Mouse (Mus musculus) left cerebral cortex, postnatal 10 days (tissue): ENCODE measurements around the gene Ddo. TPM values are rescaled to one million over a fixed set of nuclear protein-coding genes. Genes with fewer than 3 reads are reported as not detected.
A peak's percentile ranks its signal among the peaks of the same experiment; 100 is the strongest.

Experiments
- DNase-seq, 2 experiments: peaks; one replicate each; pipeline ENCODE4 v3.0.0; 2021 to 2022; ENCODE audit warnings: low spot score in 2 of 2, mixed read lengths in 1 of 2; ENCODE audit errors: extremely low spot score in 1 of 2
- intact Hi-C: fragments of 180-260 bp; cut with DNase I; formaldehyde crosslinking; loops from one replicate; pipeline ENCODE4 v1.15.1; 2025
- total RNA-seq, 2 experiments: library from RNA; stranded (reverse); gene quantifications; 2 replicates each; pipeline ENCODE4 v1.2.3; 2021

Gene Ddo
- 1 to 10 TPM; 4.8 to 5.1 TPM for total RNA-seq

GRCm38 (mm10) chr10:40629656-40630311 is at the start of gene Ddo:
TSS of gene Ddo (plus strand) at chr10:40630011.
- intact Hi-C loops: no loop called here

GRCm38 (mm10) chr10:40583584-40584255 is 46.1 kb upstream of the Ddo start:
- DNase-seq: peak in 1 of 2 experiments; percentile 35
- intact Hi-C loops: no loop called here

More at GRCm38 (mm10) chr10:40629656-40630311, at the start of gene Ddo:
- DNase-seq: no peak

DNA sequence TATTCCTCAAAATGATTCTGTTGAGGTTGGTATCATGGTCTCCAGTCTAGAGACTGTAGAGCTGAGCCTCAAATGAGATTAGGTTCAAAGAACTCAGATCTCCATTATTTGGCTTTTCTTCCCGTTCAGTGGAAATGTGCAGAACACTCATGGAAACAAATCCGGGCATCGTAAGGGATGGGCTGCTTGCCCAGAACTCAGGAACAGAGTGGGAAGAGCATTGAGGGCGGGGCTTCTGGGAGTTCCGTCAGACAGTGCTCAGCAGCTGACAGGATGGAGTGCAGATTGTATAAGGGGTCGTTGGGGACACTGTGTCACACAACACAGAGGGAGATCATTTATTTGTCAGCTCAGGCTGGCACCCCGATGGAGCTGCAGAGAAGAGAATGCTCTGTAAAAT is 37.6 kb upstream of the Ddo start:
- DNase-seq: peak; percentile 34 to 49
- intact Hi-C loops: no loop called here

GRCm38 (mm10) chr10:40597177-40597576 is 32.6 kb upstream of the Ddo start:
- no peak for DNase-seq
- intact Hi-C loops: no loop called here

- intact Hi-C loops: no loop called here
- peak in 1 of 2 experiments; percentile 31 for DNase-seq
Observed at GRCm38 (mm10) chr10:40604706-40605394, 25.0 kb upstream of the Ddo start.

DNA sequence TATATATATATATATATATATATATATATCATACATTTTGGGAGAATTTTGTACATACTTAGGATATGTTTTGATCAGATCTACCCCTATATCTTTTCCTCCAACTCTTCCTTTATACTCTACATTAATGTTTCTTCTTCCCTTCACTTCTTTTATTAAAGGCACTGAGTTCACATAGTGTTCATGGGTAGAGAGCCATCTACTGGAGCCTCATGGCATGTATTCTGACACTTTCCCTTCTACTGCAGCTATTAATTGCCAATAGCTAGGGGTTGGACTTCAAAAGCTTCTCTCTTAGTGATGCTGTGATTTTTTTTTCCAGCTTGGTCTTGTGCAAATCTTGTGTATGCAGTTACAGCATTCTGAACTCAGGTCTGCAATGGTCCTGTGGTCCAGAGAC is 11.8 kb upstream of the Ddo start:
- intact Hi-C loops: no loop called here
- no peak for DNase-seq

DNA sequence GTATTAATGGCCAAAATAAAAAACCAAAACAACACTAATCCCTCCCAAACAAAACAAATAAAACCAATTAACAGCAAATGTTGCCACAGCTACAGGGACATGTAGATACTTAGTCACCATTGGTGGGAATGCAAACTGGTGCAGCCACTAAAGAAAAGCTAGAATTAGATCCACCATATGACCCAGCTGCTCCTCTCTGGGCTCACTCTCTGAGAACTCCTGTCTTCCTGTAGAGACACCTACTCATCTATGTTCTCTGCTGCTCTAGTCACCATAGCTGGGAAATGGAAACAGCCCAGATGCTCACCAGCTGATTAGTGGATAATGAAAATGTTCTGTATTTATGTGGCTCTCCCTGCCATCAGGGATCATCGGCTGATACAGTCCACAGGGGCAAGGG is 10.1 kb upstream of the Ddo start:
- intact Hi-C loops: no loop called here
- DNase-seq: no peak

GRCm38 (mm10) chr10:40629140-40629539 is 671 bp upstream of the Ddo start:
- intact Hi-C loops: no loop called here
- DNase-seq: peak in 1 of 2 experiments; percentile 61

GRCm38 (mm10) chr10:40630457-40630856 is 646 bp downstream of the Ddo start:
- intact Hi-C loops: no loop called here
- DNase-seq: no peak

GRCm38 (mm10) chr10:40630961-40631360 is 1.1 kb downstream of the Ddo start:
- DNase-seq: no peak
- intact Hi-C loops: no loop called here

DNA sequence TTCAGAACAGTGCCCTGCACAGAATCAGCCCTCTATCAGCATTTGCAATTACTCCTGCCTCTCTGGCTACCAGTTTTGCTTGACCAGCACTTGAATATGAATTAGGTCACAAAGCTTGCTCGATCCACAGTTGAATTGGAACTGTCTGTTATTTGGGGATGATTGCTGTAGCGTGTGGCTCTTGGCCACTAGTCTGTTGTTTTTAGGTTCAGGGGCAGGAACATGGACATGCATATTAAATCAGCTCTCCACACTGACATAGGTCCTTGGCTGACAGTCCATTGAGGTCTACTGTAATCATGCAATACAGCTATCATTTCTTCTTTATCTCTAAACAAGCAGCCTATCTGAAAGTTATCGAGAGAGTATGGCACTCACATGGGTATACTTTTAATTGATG is 2.3 kb downstream of the Ddo start:
- intact Hi-C loops: no loop called here

DNA sequence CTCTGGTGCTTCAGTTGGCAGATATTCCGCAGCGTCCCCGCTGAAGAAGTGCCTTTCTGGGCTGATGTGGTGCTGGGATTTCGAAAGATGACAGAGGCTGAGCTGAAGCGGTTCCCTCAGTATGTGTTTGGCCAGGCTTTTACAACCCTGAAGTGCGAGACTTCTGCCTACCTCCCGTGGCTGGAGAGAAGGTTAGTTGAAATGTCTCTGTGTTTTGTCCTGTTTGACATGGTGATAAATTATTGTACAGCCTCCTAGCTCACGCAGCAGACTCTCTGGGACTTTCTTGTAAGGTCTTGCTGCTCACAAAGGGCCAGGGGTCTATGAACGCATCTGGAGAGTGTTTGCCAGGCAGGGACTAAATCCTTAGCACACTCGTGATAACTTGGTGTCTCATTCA is 7.5 kb downstream of the Ddo start:
- no peak for DNase-seq
- intact Hi-C loops: no loop called here

More for the DNA sequence above, 2.3 kb downstream of the Ddo start:
- DNase-seq: no peak

GRCm38 (mm10) chr10:40638276-40638675 is 8.5 kb downstream of the Ddo start:
- DNase-seq: peak; percentile 52 to 64
- intact Hi-C loops: no loop called here

GRCm38 (mm10) chr10:40638823-40639819 is 9.3 kb downstream of the Ddo start:
- intact Hi-C loops: no loop called here
- DNase-seq: no peak

DNA sequence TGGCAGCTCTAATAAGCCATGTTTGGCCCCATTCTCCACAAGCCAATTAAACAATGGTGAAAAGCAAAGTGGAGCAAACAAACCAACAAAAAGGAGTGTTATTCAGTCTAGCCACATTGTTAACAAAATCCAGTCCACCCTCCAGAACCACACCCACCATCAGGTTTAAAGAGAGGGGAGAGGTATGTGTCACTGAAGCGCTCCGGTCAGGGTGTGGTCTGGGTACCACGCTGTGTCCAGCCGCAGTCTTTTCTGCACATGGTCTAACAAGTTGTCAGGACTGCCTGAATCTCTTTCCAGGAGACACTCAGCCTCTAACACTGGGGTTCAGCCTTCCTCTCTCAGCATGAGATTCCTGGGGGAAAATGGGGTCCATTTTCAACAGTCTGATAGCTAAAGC is 10.6 kb downstream of the Ddo start:
- no peak for DNase-seq
- intact Hi-C loops: no loop called here

GRCm38 (mm10) chr10:40641901-40642300 is 12.1 kb downstream of the Ddo start:
- intact Hi-C loops: no loop called here
- no peak for DNase-seq

GRCm38 (mm10) chr10:40643126-40643525 is 13.3 kb downstream of the Ddo start:
- intact Hi-C loops: no loop called here
- DNase-seq: no peak

DNA sequence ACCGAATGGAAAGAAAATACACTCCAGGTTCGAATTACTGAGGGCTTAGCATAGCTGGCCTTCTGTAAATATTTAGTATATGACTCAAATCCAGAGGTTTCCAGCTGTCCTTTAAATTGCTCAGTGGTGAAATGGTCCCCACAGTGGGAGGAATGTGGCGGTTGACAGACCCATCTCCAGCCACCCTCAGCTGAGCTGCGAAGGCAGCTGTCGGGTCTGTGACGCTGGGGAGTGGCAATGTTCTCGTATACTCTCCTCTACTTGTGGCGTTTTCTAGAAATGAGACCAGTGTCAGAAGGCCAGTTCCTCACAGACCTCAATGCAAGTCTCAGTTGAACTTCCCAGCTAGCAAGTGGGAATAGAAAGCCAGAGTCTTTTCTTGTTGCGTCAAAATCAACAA is 14.6 kb downstream of the Ddo start:
- DNase-seq: no peak
- intact Hi-C loops: no loop called here

- DNase-seq: no peak
- intact Hi-C loops: no loop called here
Observed at GRCm38 (mm10) chr10:40645346-40645745, 15.5 kb downstream of the Ddo start.
